Mouse (Mus musculus) ES-E14 (cell line): ENCODE results near the gene BC004004. TPM values are rescaled to one million over a fixed set of nuclear protein-coding genes. Genes with fewer than 3 reads are reported as not detected.

Source experiments
- DNase-seq: peaks from one replicate; pipeline ENCODE4 v3.0.0-alpha.2; 2013; ENCODE audit warnings: low read depth, low spot score
- H3K27ac ChIP-seq: 2 replicates; pipeline ENCODE4 v1.5.1; 2012; ENCODE audit warnings: low read depth, mild to moderate bottlenecking, low read length, moderate library complexity, mixed read lengths; ENCODE audit not compliant: poor library complexity, insufficient read depth, severe bottlenecking
- H3K36me3 ChIP-seq: 2 replicates; pipeline ENCODE4 v1.6.1; 2012; ENCODE audit warnings: mild to moderate bottlenecking, low read length, moderate library complexity, mixed read lengths; ENCODE audit not compliant: control insufficient read depth, poor library complexity, insufficient read depth, severe bottlenecking
- H3K4me1 ChIP-seq, 2 experiments: fragments of 150-350 bp in 1 of 2; sonication (generic) in 1 of 2; 2 replicates each; pipeline ENCODE4 v1.6.1; 2012; ENCODE audit warnings: low read length in 2 of 2, mild to moderate bottlenecking in 1 of 2, mixed read lengths in 1 of 2; ENCODE audit not compliant: control insufficient read depth in 2 of 2, insufficient read depth in 2 of 2, poor library complexity in 1 of 2
- H3K4me3 ChIP-seq, 2 experiments: fragments of 150-350 bp in 1 of 2; sonication (generic) in 1 of 2; 2 replicates each; pipeline ENCODE4 v1.5.1; 2012; ENCODE audit warnings: low read length in 2 of 2, low read depth in 1 of 2, mild to moderate bottlenecking in 1 of 2, mixed read lengths in 1 of 2; ENCODE audit not compliant: insufficient read depth in 1 of 2, poor library complexity in 1 of 2, severe bottlenecking in 1 of 2
- H3K9ac ChIP-seq: 2 replicates; pipeline ENCODE4 v1.6.1; 2012; ENCODE audit warnings: low read depth, mild to moderate bottlenecking, low read length, mixed read lengths; ENCODE audit not compliant: poor library complexity, insufficient read depth, severe bottlenecking
- H3K9me3 ChIP-seq: fragments of 150-350 bp; sonication (generic); 2 replicates; pipeline ENCODE4 v1.6.1; 2012; ENCODE audit warnings: low read depth, mild to moderate bottlenecking, low read length; ENCODE audit not compliant: control insufficient read depth, insufficient read depth
- CHD2 ChIP-seq: IDR thresholded peaks from 2 replicates; pipeline ENCODE4 v1.6.1; 2014; ENCODE audit warnings: mild to moderate bottlenecking, low read depth, low read length, inconsistent platforms
- HCFC1 ChIP-seq: IDR thresholded peaks from 2 replicates; pipeline ENCODE4 v1.6.1; 2012; ENCODE audit warnings: low read length, inconsistent platforms, borderline replicate concordance; ENCODE audit not compliant: insufficient read depth
- MAFK ChIP-seq: IDR thresholded peaks from 2 replicates; pipeline ENCODE4 v1.6.1; 2014; ENCODE audit warnings: mild to moderate bottlenecking, low read depth, low read length, inconsistent platforms; ENCODE audit not compliant: insufficient read depth
- ZC3H11A ChIP-seq: IDR thresholded peaks from 2 replicates; pipeline ENCODE4 v1.6.1; 2012; ENCODE audit warnings: low read depth, mild to moderate bottlenecking, inconsistent platforms, low read length, borderline replicate concordance
- ZNF384 ChIP-seq: IDR thresholded peaks from 2 replicates; pipeline ENCODE4 v1.6.1; 2012; ENCODE audit warnings: low read depth, low read length, inconsistent platforms
- in situ Hi-C, 2 experiments: fragments of 600-800 bp; cut with MboI; formaldehyde crosslinking; loops; one replicate each; pipeline ENCODE4 v1.15.1; 2025; ENCODE audit warnings: low sequenced_read_pairs in 2 of 2, inconsistent platforms in 1 of 2; ENCODE audit not compliant: unreplicated experiment in 2 of 2
- total RNA-seq: library from RNA; depleted of rRNA; stranded (reverse); fragments of 300-350 nt; gene quantifications from 2 replicates; pipeline ENCODE4 v1.2.3, GENCODE M21; 2012

BC004004 gene
- total RNA-seq, 1 experiment, result 50.9 TPM

- Histone ChIP-seq H3K9me3 (no peaks in the 10 kb centered on the region), H3K4me1 (peaks cover 0 to 14% of the 10 kb centered on the region in 2 experiments; a peak in 1 of 4 replicates), H3K27ac (no peak overlapping the region), H3K36me3 (peaks cover 3% of the 10 kb centered on the region; the same call in 1 of the 2 replicates), H3K9ac (no peak overlapping the region), H3K4me3 (no peak overlapping the region)
- in situ Hi-C loops, result no loop called here
- no peak for TF ChIP-seq ZC3H11A
- TF ChIP-seq HCFC1, result no peak
- no peak for TF ChIP-seq CHD2
- no peak for TF ChIP-seq MAFK
- no peak for TF ChIP-seq ZNF384
- DNase-seq, result no peak
Measured at GRCm38 (mm10) chr17:29305058-29305806, 36.6 kb downstream of the BC004004 start.

GRCm38 (mm10) chr17:29305871-29306270 lies 37.3 kb downstream of the BC004004 start:
- no peak overlapping the region for H3K27ac ChIP-seq

GRCm38 (mm10) chr17:29310056-29310623 lies 41.6 kb downstream of the BC004004 start:
- DNase-seq, result no peak
- H3K9ac ChIP-seq, result no peak overlapping the region
- no peaks in the 10 kb centered on the region for H3K36me3 ChIP-seq
- in situ Hi-C loops, result no loop called here
- H3K9me3 ChIP-seq, result no peaks in the 10 kb centered on the region
- no peak for TF ChIP-seq CHD2
- no peak for TF ChIP-seq MAFK
- no peak for TF ChIP-seq HCFC1
- no peak for TF ChIP-seq ZC3H11A
- H3K4me1 ChIP-seq, result 0 out of 4 replicates have a peak, but pooled peaks cover 0 to under 1% of the 10 kb centered on the region in 2 experiments
- H3K27ac ChIP-seq, result no peak overlapping the region
- no peak overlapping the region for H3K4me3 ChIP-seq

More at GRCm38 (mm10) chr17:29305871-29306270, 37.3 kb downstream of the BC004004 start:
- no peak overlapping the region for H3K9ac ChIP-seq
- 0 out of 2 replicates have a peak, but pooled peaks cover under 1% of the 10 kb centered on the region for H3K36me3 ChIP-seq
- DNase-seq, result no peak
- H3K4me3 ChIP-seq, result no peak overlapping the region
- in situ Hi-C loops, result no loop called here
- peaks cover 0 to 14% of the 10 kb centered on the region in 2 experiments; a peak in 1 of 4 replicates for H3K4me1 ChIP-seq
- H3K9me3 ChIP-seq, result no peaks in the 10 kb centered on the region
- TF ChIP-seq HCFC1 (no peak), ZC3H11A (no peak), CHD2 (no peak), MAFK (no peak), ZNF384 (no peak)

GRCm38 (mm10) chr17:29311602-29312001 lies 43.0 kb downstream of the BC004004 start:
- in situ Hi-C loops, result no loop called here
- no peak for DNase-seq
- Histone ChIP-seq H3K9ac (no peak overlapping the region), H3K27ac (no peak overlapping the region), H3K4me1 (no peaks in the 10 kb centered on the region; a peak in 1 of 4 replicates), H3K9me3 (no peaks in the 10 kb centered on the region), H3K36me3 (no peaks in the 10 kb centered on the region), H3K4me3 (no peak overlapping the region)
- TF ChIP-seq MAFK (no peak), ZC3H11A (no peak), HCFC1 (no peak), CHD2 (no peak), ZNF384 (no peak)
